Mouse (Mus musculus): ENCODE measurements around the gene Hivep3. TPM values are rescaled to one million over a fixed set of nuclear protein-coding genes. Genes with fewer than 3 reads are reported as not detected.

Gene Hivep3
- polyA plus RNA-seq, 1 experiment, result 40.0 TPM

DNA sequence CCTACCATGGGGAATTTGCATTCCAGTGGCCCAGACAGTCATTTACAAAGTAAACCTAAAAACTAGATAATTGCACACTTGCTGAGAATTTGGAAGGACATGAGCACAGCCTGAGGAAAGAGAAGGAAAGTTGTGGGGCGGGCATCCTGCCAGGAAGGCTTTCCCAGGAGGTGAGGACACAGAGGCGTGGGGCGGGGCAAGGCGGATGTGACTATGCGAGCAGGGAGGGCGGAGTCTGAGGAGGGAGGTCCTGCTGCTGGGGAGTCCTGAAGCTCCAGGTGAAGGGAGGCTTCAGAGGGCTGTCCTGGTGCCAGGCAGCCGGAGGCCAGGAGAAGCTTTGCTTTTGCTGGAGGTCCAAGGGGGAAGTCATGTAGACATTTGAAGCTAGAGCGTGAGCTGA is 118.9 kb downstream of the Hivep3 start:
- no peak for TF ChIP-seq CTCF (IDR thresholded peaks at IDR 0.05; ENCODE audit: borderline replicate concordance, control insufficient read depth, extremely low read depth, insufficient read depth, low read length, poor library complexity)
- no peak for TF ChIP-seq POLR2A (IDR thresholded peaks at IDR 0.05; ENCODE audit: control insufficient read depth, extremely low read depth, insufficient read depth, low read length, poor library complexity)
- no peak overlapping the region for H3K4me3 ChIP-seq (ENCODE audit: control insufficient read depth, insufficient read depth, low read length)
- peaks cover 4% of the 10 kb centered on the region; the same call in 1 of the 2 replicates for H3K4me1 ChIP-seq (replicated peaks; ENCODE audit: control insufficient read depth, insufficient read depth, low read length)
- no peaks in the 10 kb centered on the region for H3K36me3 ChIP-seq (ENCODE audit: control insufficient read depth, insufficient read depth, low read length)
- no peaks in the 10 kb centered on the region for H3K27me3 ChIP-seq (ENCODE audit: control insufficient read depth, insufficient read depth, low read length)
- no peak overlapping the region for H3K27ac ChIP-seq (ENCODE audit: control insufficient read depth, insufficient read depth, low read length)
- DNase-seq, result no peak
- WGBS, result 94% methylated on average over 8 of the region's 8 CpGs

- Histone ChIP-seq H3K4me3 (ENCODE audit: control insufficient read depth, insufficient read depth, low read length) (no peak overlapping the region), H3K36me3 (ENCODE audit: control insufficient read depth, insufficient read depth, low read length) (no peaks in the 10 kb centered on the region), H3K27ac (ENCODE audit: control insufficient read depth, insufficient read depth, low read length) (no peak overlapping the region), H3K4me1 (replicated peaks; ENCODE audit: control insufficient read depth, insufficient read depth, low read length) (no peaks in the 10 kb centered on the region; the same call in 1 of the 2 replicates), H3K27me3 (ENCODE audit: control insufficient read depth, insufficient read depth, low read length) (no peaks in the 10 kb centered on the region)
- DNase-seq, result no peak
- 95% methylated on average over 9 of the region's 9 CpGs for WGBS
- no peak for TF ChIP-seq POLR2A (IDR thresholded peaks at IDR 0.05; ENCODE audit: control insufficient read depth, extremely low read depth, insufficient read depth, low read length, poor library complexity)
- no peak for TF ChIP-seq CTCF (IDR thresholded peaks at IDR 0.05; ENCODE audit: borderline replicate concordance, control insufficient read depth, extremely low read depth, insufficient read depth, low read length, poor library complexity)
Measured at GRCm38 (mm10) chr4:119854307-119855144, 120.9 kb downstream of the Hivep3 start.

- no peaks in the 10 kb centered on the region for H3K36me3 ChIP-seq (ENCODE audit: control insufficient read depth, insufficient read depth, low read length)
- 94% methylated on average over 4 of the region's 4 CpGs for WGBS
Measured at GRCm38 (mm10) chr4:119859454-119859853, 125.9 kb downstream of the Hivep3 start.

GRCm38 (mm10) chr4:119861001-119861400 is 127.4 kb downstream of the Hivep3 start:
- Histone ChIP-seq H3K36me3 (ENCODE audit: control insufficient read depth, insufficient read depth, low read length) (no peaks in the 10 kb centered on the region), H3K27ac (ENCODE audit: control insufficient read depth, insufficient read depth, low read length) (no peak overlapping the region), H3K4me1 (replicated peaks; ENCODE audit: control insufficient read depth, insufficient read depth, low read length) (peaks cover 3% of the 10 kb centered on the region), H3K27me3 (ENCODE audit: control insufficient read depth, insufficient read depth, low read length) (no peaks in the 10 kb centered on the region), H3K4me3 (ENCODE audit: control insufficient read depth, insufficient read depth, low read length) (no peak overlapping the region)
- no peak for TF ChIP-seq POLR2A (IDR thresholded peaks at IDR 0.05; ENCODE audit: control insufficient read depth, extremely low read depth, insufficient read depth, low read length, poor library complexity)
- no peak for TF ChIP-seq CTCF (IDR thresholded peaks at IDR 0.05; ENCODE audit: borderline replicate concordance, control insufficient read depth, extremely low read depth, insufficient read depth, low read length, poor library complexity)
- 63% methylated on average over 4 of the region's 4 CpGs for WGBS
- no peak for DNase-seq

More at GRCm38 (mm10) chr4:119859454-119859853, 125.9 kb downstream of the Hivep3 start:
- TF ChIP-seq CTCF (IDR thresholded peaks at IDR 0.05; ENCODE audit: borderline replicate concordance, control insufficient read depth, extremely low read depth, insufficient read depth, low read length, poor library complexity) (no peak), POLR2A (IDR thresholded peaks at IDR 0.05; ENCODE audit: control insufficient read depth, extremely low read depth, insufficient read depth, low read length, poor library complexity) (no peak)
- DNase-seq, result no peak
- Histone ChIP-seq H3K4me1 (replicated peaks; ENCODE audit: control insufficient read depth, insufficient read depth, low read length) (no peaks in the 10 kb centered on the region; the same call in 1 of the 2 replicates), H3K27me3 (ENCODE audit: control insufficient read depth, insufficient read depth, low read length) (no peaks in the 10 kb centered on the region), H3K4me3 (ENCODE audit: control insufficient read depth, insufficient read depth, low read length) (no peak overlapping the region), H3K27ac (ENCODE audit: control insufficient read depth, insufficient read depth, low read length) (no peak overlapping the region)

DNA sequence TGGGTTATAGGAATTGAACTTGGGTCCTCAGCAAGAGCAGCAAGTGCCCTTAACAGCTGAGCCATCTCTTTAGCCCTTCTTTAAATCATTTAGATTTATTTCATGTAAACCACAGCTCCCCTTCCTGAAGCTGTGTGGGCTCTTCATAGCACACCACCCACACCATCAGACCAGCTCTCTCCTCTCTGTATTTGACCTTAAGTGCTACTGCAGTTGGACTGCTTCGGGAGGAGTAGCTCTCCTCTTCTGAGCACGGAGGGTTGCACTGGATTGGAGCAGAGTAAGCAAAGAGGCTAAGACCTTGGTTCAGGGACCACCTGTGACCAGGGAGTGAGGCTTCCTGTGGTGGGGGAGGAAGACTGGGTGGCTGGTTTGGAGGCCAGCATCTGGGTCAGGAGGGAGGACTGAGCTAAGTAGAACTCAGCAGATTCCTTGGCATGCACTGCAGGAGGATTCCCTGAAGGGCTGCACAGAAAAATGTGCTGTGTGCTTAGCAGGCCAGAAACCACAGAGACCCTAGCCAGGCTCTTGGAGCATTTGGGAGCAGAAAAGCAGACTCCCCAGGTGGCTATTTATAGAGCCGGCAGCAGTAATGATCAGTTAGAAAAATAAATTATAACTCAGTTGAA is 132.4 kb downstream of the Hivep3 start:
- H3K4me1 ChIP-seq (replicated peaks; ENCODE audit: control insufficient read depth, insufficient read depth, low read length), result peaks cover 15% of the 10 kb centered on the region
- no peak overlapping the region for H3K27ac ChIP-seq (ENCODE audit: control insufficient read depth, insufficient read depth, low read length)
- H3K36me3 ChIP-seq (ENCODE audit: control insufficient read depth, insufficient read depth, low read length), result no peaks in the 10 kb centered on the region
- peak; percentile 28 for DNase-seq
- no peak overlapping the region for H3K4me3 ChIP-seq (ENCODE audit: control insufficient read depth, insufficient read depth, low read length)
- TF ChIP-seq CTCF (IDR thresholded peaks at IDR 0.05; ENCODE audit: borderline replicate concordance, control insufficient read depth, extremely low read depth, insufficient read depth, low read length, poor library complexity) (no peak), POLR2A (IDR thresholded peaks at IDR 0.05; ENCODE audit: control insufficient read depth, extremely low read depth, insufficient read depth, low read length, poor library complexity) (no peak)
- H3K27me3 ChIP-seq (ENCODE audit: control insufficient read depth, insufficient read depth, low read length), result no peaks in the 10 kb centered on the region
- WGBS, result 45% methylated on average over 3 of the region's 3 CpGs

GRCm38 (mm10) chr4:119867132-119867531 is 133.5 kb downstream of the Hivep3 start:
- no peak overlapping the region for H3K4me3 ChIP-seq (ENCODE audit: control insufficient read depth, insufficient read depth, low read length)
- no peak overlapping the region for H3K27ac ChIP-seq (ENCODE audit: control insufficient read depth, insufficient read depth, low read length)
- WGBS, result 98% methylated on average over 3 of the region's 3 CpGs

More at GRCm38 (mm10) chr4:119867132-119867531, 133.5 kb downstream of the Hivep3 start:
- no peaks in the 10 kb centered on the region for H3K36me3 ChIP-seq (ENCODE audit: control insufficient read depth, insufficient read depth, low read length)
- TF ChIP-seq CTCF (IDR thresholded peaks at IDR 0.05; ENCODE audit: borderline replicate concordance, control insufficient read depth, extremely low read depth, insufficient read depth, low read length, poor library complexity) (no peak), POLR2A (IDR thresholded peaks at IDR 0.05; ENCODE audit: control insufficient read depth, extremely low read depth, insufficient read depth, low read length, poor library complexity) (no peak)
- H3K27me3 ChIP-seq (ENCODE audit: control insufficient read depth, insufficient read depth, low read length), result no peaks in the 10 kb centered on the region
- no peak for DNase-seq
- peaks cover 15% of the 10 kb centered on the region for H3K4me1 ChIP-seq (replicated peaks; ENCODE audit: control insufficient read depth, insufficient read depth, low read length)

All from thymus, adult 2 months (tissue).